Mouse (Mus musculus) hindbrain, embryonic 13.5 days (tissue): ENCODE data around the gene Hexdc. TPM values are rescaled to one million over a fixed set of nuclear protein-coding genes. Genes with fewer than 3 reads are reported as not detected.
A peak's percentile ranks its signal among the peaks of the same experiment; 100 is the strongest.

Experiments used
- ATAC-seq: fragments of 200-750 bp; cut with Nextera tagmentation; 2 replicates; pipeline ENCODE4 v1.8.0; 2017; ENCODE audit warnings: moderate TSS enrichment; ENCODE audit not compliant: low FRiP score
- H3K27ac ChIP-seq: fragments of 300-500 bp; sonication (generic); 2 replicates; pipeline ENCODE4 v1.5.1; 2015; ENCODE audit warnings: inconsistent platforms, mild to moderate bottlenecking, moderate library complexity
- H3K27me3 ChIP-seq: fragments of 300-500 bp; sonication (generic); 2 replicates; pipeline ENCODE4 v1.6.1; 2015; ENCODE audit warnings: mild to moderate bottlenecking, inconsistent platforms
- H3K36me3 ChIP-seq: fragments of 300-500 bp; sonication (generic); 2 replicates; pipeline ENCODE4 v1.6.1; 2015; ENCODE audit warnings: mild to moderate bottlenecking, inconsistent platforms
- H3K4me1 ChIP-seq: fragments of 300-500 bp; sonication (generic); replicated peaks from 2 replicates; pipeline ENCODE4 v1.6.1; 2015; ENCODE audit warnings: inconsistent platforms
- H3K4me2 ChIP-seq: fragments of 300-500 bp; sonication (generic); 2 replicates; pipeline ENCODE4 v1.6.1; 2015; ENCODE audit warnings: inconsistent platforms, mild to moderate bottlenecking, moderate library complexity
- H3K4me3 ChIP-seq: fragments of 300-500 bp; sonication (generic); 2 replicates; pipeline ENCODE4 v1.5.1; 2015; ENCODE audit warnings: mild to moderate bottlenecking, inconsistent platforms
- H3K9ac ChIP-seq: fragments of 300-500 bp; sonication (generic); 2 replicates; pipeline ENCODE4 v1.6.1; 2015; ENCODE audit warnings: mild to moderate bottlenecking, inconsistent platforms
- H3K9me3 ChIP-seq: fragments of 300-500 bp; sonication (generic); 2 replicates; pipeline ENCODE4 v1.6.1; 2016; ENCODE audit warnings: inconsistent platforms
- WGBS: fragments of 180-500 bp; shearing (Covaris S2); methylation state at CpG from one replicate; pipeline ENCODE4 v1.1.7; 2015; 5-methylcytosine and 5-hydroxymethylcytosine counted together
- polyA plus RNA-seq: library from polyadenylated mRNA; unstranded; fragments of >200 nt; fragmentation: Nextera tagmentation; extraction: Ambion mirVana; gene quantifications from 2 replicates; pipeline ENCODE4 v1.2.1, GENCODE M21; 2015

Gene Hexdc
- polyA plus RNA-seq = 17.8 and 20.5 TPM in 2 replicates

DNA sequence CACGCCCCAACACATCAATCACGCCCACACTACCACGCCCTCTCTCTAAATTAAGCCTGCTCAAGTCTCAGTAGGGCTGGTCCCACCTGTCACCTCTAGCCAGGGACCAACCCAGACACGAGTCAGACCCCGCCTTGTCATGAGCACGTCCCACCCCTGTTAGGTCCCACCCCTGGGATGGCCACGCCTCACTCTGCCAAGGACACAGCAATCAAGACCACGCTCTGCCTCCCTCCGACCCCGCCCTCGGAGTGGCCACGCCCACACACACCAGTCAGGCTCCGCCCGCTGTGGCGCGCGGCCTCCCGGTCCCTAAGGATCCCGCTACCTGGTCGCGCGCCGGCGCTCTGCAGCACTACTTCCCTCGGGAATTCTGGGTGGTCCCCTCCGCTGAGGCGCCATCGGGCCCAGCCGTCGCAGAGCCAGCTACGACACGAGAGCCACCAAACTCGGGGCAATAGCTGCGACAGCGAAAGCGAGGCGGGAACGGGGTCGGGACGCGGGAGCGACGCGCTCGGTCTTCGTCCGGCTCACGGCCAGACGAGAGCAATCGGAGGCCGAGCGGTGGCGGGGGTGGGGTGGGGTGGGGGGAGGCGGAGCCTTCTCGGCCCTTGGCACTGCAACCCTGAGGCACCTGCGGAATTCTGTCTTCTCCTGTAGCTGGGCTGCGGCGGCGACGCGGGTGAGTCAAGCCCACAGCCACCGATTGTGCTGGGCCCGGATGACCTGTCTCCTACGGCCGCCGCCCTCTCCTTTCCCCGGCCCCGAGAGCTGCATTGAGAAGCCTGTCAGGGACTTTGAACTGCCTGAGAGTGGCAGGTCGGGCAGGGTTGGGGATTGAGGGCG lies at the start of gene Hexdc, which contains the start of gene Ogfod3:
Hexdc (plus strand) TSS at position 273 of the 846 bp plus-strand sequence.
Ogfod3 (minus strand) TSS at position 551 of the 846 bp plus-strand sequence.
- H3K27ac ChIP-seq = peak within 1 kb of the TSS; percentile 92
- H3K4me2 ChIP-seq = peak within 1 kb of the TSS; percentile 71
- H3K27me3 ChIP-seq = no peaks in the 10 kb centered on the region
- H3K4me3 ChIP-seq = peak within 1 kb of the TSS; percentile 72
- H3K9ac ChIP-seq = peak within 1 kb of the TSS; percentile 88
- ATAC-seq = peak; percentile 96
- H3K36me3 ChIP-seq = peaks cover 11% of the 10 kb centered on the region
- WGBS = under 1% methylated on average over 52 of the region's 70 CpGs
- no peaks in the 10 kb centered on the region for H3K9me3 ChIP-seq
- peaks cover 15% of the 10 kb centered on the region for H3K4me1 ChIP-seq

DNA sequence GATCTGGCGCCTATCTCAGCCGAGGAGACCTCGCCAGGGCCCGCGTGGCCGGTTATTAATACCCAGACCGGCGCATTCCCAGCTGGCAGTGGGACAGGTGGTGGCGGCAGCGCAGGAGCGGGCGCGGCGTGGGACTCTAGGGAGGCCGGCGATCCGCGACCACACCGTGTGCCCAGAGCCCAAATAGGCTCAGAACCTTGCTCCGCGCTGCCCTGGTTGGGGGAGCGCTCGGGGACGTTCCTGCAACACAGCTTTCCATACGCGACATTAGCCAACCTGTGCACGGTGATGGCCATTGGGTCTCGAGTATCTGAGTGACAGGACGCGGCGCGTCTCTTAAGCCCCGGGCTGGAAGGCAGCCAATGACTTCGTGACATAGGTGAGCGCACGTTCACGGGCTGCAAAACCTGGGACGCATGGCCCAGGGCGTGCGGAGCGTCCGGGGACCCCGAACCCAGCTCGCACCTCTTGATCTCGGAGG lies 47.8 kb upstream of the Hexdc start:
- 0 out of 2 replicates have a peak, but pooled peaks have one; percentile 17 for ATAC-seq
- Histone ChIP-seq H3K9me3 (no peaks in the 10 kb centered on the region), H3K4me3 (peak overlapping the region; percentile 45), H3K4me1 (peaks cover 30% of the 10 kb centered on the region), H3K27ac (no peak overlapping the region), H3K4me2 (peak overlapping the region; percentile 70), H3K9ac (peak overlapping the region; percentile 65), H3K27me3 (peaks cover 36% of the 10 kb centered on the region), H3K36me3 (no peaks in the 10 kb centered on the region)
- 1% methylated on average over 45 of the region's 45 CpGs for WGBS

DNA sequence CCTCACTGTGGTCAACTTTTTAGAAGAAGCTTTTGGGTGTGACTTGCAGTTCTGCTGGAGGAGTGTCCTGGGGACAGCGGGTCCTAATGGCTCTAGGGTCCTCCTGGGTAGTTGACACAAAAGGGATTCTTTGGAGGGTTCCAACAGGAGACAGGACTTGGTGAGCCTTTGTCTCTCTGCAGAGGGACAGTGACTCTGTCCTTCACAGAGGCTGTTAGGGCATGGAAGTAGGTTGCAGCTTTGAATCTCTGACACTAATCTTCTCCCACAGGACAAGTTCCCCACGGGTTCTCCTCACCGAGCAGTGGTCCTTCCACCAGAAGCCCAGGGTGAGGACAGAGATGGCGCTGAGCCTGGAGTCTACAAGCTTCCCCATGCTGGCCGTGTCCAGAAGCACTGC lies 44.3 kb upstream of the Hexdc start, which contains the start of gene Uts2r:
Uts2r (plus strand) TSS at position 301 of the 400 bp plus-strand sequence.
- no peak within 1 kb of the TSS for H3K4me3 ChIP-seq
- no peak within 1 kb of the TSS for H3K9ac ChIP-seq
- no peak within 1 kb of the TSS for H3K4me2 ChIP-seq
- H3K27ac ChIP-seq = no peak within 1 kb of the TSS
- H3K36me3 ChIP-seq = no peaks in the 10 kb centered on the region
- no peaks in the 10 kb centered on the region for H3K9me3 ChIP-seq
- 87% methylated on average over 5 of the region's 5 CpGs for WGBS
- peaks cover 32% of the 10 kb centered on the region for H3K27me3 ChIP-seq
- no peak for ATAC-seq
- peaks cover 16% of the 10 kb centered on the region for H3K4me1 ChIP-seq

DNA sequence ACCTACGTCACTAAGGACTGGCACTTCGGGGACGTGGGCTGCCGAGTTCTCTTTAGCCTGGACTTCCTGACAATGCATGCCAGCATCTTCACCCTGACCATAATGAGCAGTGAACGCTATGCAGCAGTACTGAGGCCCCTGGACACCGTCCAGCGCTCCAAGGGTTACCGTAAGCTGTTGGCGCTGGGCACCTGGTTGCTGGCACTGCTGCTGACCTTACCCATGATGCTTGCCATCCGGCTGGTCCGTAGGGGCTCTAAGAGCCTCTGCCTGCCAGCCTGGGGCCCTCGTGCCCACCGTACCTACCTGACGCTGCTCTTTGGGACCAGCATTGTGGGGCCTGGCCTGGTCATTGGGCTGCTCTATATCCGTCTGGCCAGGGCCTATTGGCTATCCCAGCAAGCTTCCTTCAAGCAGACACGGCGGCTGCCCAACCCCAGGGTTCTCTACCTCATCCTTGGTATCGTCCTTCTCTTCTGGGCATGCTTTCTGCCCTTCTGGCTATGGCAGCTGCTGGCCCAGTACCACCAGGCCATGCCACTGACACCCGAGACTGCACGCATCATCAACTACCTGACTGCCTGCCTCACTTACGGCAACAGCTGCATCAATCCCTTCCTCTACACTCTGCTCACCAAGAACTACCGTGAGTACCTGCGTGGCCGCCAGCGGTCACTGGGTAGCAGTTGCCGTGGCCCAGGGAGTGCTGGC lies 43.4 kb upstream of the Hexdc start:
- no peaks in the 10 kb centered on the region for H3K36me3 ChIP-seq
- H3K9ac ChIP-seq = no peak overlapping the region
- H3K4me1 ChIP-seq = peaks cover 12% of the 10 kb centered on the region
- 93% methylated on average over 26 of the region's 26 CpGs for WGBS
- H3K4me3 ChIP-seq = no peak overlapping the region
- ATAC-seq = no peak
- H3K4me2 ChIP-seq = no peak overlapping the region
- peaks cover 24% of the 10 kb centered on the region for H3K27me3 ChIP-seq
- no peaks in the 10 kb centered on the region for H3K9me3 ChIP-seq
- no peak overlapping the region for H3K27ac ChIP-seq

DNA sequence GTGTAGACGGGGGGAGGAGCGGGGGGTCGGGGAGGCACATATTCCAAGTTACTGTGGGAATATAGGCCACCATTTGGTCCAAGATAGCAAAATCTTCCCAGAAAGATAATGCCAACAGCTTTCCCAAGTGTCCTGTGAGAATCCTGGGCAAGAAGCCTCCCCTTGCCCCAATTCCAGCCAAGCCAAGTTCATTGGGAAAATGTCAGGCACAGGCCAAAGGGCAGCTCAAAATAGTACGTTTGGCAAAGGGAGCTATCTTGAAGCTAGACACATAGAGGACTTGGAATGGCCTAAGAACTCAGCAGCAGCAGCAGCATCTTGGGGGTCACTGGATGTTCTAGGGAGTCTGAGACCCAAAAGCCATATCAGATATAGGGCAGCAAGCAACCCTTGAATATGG lies 40.5 kb upstream of the Hexdc start:
- no peaks in the 10 kb centered on the region for H3K36me3 ChIP-seq
- H3K9ac ChIP-seq = no peak overlapping the region
- no peaks in the 10 kb centered on the region for H3K4me1 ChIP-seq
- H3K27me3 ChIP-seq = no peaks in the 10 kb centered on the region
- no peak overlapping the region for H3K4me2 ChIP-seq
- no peak overlapping the region for H3K4me3 ChIP-seq
- H3K9me3 ChIP-seq = no peaks in the 10 kb centered on the region
- 91% methylated on average over 4 of the region's 4 CpGs for WGBS
- ATAC-seq = no peak
- no peak overlapping the region for H3K27ac ChIP-seq

DNA sequence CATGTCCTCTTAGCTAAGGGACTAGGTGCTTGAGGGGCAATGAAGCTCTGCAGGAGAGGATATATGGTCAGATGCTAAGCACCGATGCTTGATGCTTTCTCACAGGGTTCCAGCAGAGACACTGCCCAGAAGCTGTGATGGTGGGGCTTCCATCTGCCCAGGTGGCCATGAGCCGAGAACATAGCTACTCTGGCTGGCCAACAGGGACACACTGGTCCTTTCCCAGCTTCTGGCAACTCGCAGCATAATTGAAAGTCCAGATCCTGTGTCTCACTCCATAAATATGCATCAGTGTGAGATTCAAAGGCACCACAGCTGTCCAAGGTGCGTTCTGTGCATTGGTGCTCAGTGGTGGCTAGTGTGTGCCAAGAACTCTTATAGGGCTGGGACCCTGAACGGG lies 31.0 kb upstream of the Hexdc start:
- Histone ChIP-seq H3K4me3 (no peak overlapping the region), H3K9ac (no peak overlapping the region), H3K27ac (no peak overlapping the region), H3K9me3 (no peaks in the 10 kb centered on the region), H3K4me1 (peaks cover 25% of the 10 kb centered on the region), H3K36me3 (no peaks in the 10 kb centered on the region), H3K4me2 (no peak overlapping the region), H3K27me3 (no peaks in the 10 kb centered on the region)
- no peak for ATAC-seq
- WGBS = 68% methylated on average over 5 of the region's 5 CpGs

DNA sequence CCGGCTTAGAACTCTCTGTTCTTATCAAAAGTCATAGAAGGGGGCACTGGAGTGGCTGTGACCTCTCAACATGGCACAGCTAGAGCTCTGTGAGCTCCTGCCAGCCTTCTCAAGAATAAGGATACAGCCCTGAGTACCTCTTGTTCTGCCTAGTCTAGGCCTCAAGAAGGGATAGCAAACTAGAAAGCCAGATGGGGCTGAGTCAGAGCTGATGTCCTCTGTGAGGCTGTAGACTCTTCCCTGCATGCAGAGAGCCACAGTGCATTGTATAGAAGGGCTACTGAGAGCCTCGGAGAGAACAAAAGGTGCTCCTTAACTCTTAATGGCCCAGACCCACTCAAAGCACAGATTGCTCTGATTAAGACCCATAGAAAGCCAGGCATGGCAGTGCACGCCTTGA lies 30.0 kb upstream of the Hexdc start:
- Histone ChIP-seq H3K27ac (no peak overlapping the region), H3K36me3 (no peaks in the 10 kb centered on the region), H3K4me3 (no peak overlapping the region), H3K4me2 (no peak overlapping the region), H3K4me1 (peaks cover 25% of the 10 kb centered on the region), H3K9ac (no peak overlapping the region), H3K9me3 (no peaks in the 10 kb centered on the region), H3K27me3 (no peaks in the 10 kb centered on the region)
- WGBS = 46% methylated on average over 3 of the region's 3 CpGs
- ATAC-seq = no peak

DNA sequence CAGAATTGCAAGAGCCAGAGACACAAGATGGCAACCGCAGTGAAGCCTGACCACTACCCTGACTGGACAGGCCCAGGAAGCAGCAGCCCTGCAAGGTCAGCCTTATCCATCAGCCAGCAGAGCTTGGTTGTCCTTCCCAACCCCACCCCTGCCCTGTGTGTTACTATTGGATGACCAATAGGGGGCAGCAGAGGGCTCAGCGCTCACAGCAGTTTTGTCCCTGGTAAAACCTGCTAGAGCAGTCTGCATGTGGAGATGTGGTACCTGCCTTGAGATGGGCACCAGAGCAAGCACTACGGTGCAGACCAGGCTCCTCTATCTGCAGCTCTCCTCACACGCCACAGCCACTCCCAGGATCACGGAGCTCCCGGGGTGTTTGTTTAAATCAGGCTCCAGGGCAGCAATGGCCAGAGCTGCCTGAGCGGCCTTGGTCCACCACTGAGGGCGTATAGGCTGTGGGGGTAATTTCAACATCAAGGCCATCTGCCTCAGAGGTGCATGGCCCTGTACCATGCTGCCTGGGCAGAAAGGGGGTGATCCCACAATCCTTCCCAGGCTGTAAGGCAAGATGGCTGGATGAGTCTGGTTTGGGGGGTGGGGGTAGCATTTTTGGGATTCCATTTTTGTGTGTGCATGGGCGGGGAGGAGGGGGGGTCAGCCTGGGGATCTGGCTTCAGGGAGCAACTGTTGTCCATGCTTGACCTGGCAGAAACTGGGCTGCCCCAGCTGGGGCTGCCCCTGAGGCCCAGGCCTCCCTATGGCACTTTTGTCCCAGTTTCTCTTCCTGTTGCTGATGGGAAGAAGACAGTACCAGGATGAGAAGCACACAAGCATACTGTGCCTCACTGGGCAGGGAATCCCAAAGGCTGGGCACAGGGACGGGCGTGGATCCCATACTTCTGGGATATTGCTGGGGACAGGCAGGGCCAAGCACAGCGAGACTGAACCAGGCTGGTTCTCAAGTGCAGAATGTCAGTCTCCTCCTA lies 27.7 kb upstream of the Hexdc start:
- H3K9ac ChIP-seq = no peak overlapping the region
- 63% methylated on average over 12 of the region's 12 CpGs for WGBS

DNA sequence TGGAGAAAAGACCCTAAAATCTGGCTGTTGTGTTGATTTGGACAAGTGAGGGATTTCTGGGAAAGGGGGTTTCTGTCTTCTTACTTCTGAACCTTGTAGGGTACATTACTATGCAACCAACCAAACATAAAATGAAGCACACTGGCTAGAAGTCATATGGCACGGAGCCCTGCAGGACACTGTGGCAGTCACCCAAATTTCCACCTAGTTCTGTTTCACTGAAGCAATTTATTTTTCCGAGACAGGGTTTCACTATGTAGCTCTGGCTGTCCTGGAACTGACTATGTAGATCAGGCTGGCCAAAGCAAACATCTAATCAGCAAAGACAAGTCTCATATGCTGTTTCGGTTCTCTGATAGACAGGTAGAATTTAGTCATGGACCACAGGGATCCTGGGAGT lies 14.6 kb upstream of the Hexdc start:
- H3K9me3 ChIP-seq = no peaks in the 10 kb centered on the region
- H3K27ac ChIP-seq = no peak overlapping the region
- H3K4me3 ChIP-seq = no peak overlapping the region
- 88% methylated on average over 3 of the region's 3 CpGs for WGBS
- H3K27me3 ChIP-seq = no peaks in the 10 kb centered on the region
- H3K4me2 ChIP-seq = no peak overlapping the region
- peaks cover 29% of the 10 kb centered on the region for H3K36me3 ChIP-seq
- no peaks in the 10 kb centered on the region for H3K4me1 ChIP-seq
- no peak for ATAC-seq
- no peak overlapping the region for H3K9ac ChIP-seq

More for the DNA sequence above, 27.7 kb upstream of the Hexdc start:
- Histone ChIP-seq H3K4me2 (no peak overlapping the region), H3K4me3 (no peak overlapping the region), H3K27me3 (no peaks in the 10 kb centered on the region), H3K27ac (no peak overlapping the region), H3K9me3 (no peaks in the 10 kb centered on the region), H3K4me1 (peaks cover 25% of the 10 kb centered on the region), H3K36me3 (peaks cover 12% of the 10 kb centered on the region)
- ATAC-seq = no peak

DNA sequence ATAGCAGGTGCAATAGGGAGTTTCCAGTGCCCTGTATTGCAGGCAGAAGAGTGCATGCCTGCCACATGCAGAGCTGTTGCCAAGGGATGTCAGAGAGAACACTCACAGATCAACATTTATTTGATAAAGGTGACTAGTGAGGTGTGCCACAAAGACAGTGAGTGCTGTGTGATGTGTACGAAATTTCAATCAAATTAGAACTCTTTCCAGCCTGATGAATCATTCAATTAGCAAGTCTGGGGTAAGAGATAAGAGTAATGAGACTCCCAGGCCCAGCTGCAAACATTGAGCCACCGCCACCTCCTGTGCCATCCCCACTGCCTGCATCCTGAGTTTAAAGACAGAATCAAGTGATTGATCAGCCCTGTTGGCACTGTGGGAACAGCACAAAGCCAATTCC lies 11.5 kb upstream of the Hexdc start:
- no peaks in the 10 kb centered on the region for H3K4me1 ChIP-seq
- no peak overlapping the region for H3K4me2 ChIP-seq
- no peak overlapping the region for H3K4me3 ChIP-seq
- H3K9me3 ChIP-seq = no peaks in the 10 kb centered on the region
- ATAC-seq = no peak
- peak overlapping the region; percentile 39; the same call in 1 of the 2 replicates for H3K9ac ChIP-seq
- H3K36me3 ChIP-seq = peaks cover 36% of the 10 kb centered on the region
- H3K27me3 ChIP-seq = no peaks in the 10 kb centered on the region
- no peak overlapping the region for H3K27ac ChIP-seq
- 58% methylated on average over 2 of the region's 2 CpGs for WGBS

DNA sequence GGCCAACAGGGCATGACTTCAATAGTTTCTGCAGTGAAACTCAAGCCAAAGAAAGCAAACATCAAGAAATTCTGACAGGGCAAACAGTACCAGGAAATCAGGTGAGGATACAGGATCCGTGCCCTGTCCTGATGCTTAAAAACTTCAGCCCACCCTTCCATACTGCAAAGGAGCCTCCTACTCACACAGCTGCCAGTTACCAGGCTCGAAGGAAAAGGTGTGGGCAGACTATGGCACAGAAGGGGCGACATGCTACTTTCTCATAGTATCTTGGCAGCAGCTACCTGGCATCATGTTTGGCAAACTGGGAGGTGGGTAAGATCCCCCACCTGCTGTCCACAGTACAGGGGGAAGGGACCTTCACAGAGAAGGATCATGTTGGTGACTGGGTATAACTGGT lies 10.8 kb upstream of the Hexdc start:
- ATAC-seq = no peak

More for the DNA sequence above, 10.8 kb upstream of the Hexdc start:
- Histone ChIP-seq H3K4me3 (no peak overlapping the region), H3K9me3 (no peaks in the 10 kb centered on the region), H3K9ac (no peak overlapping the region), H3K27ac (no peak overlapping the region), H3K4me2 (no peak overlapping the region), H3K4me1 (no peaks in the 10 kb centered on the region), H3K27me3 (no peaks in the 10 kb centered on the region), H3K36me3 (peaks cover 35% of the 10 kb centered on the region)
- 92% methylated on average over 3 of the region's 3 CpGs for WGBS
